Mouse (Mus musculus) limb, embryonic 12.5 days (tissue): Measurements from ENCODE around the gene Cebpb. TPM values are rescaled to one million over a fixed set of nuclear protein-coding genes. Genes with fewer than 3 reads are reported as not detected.

Experiments used
- ATAC-seq: fragments of 200-750 bp; cut with Nextera tagmentation; 2 replicates; pipeline ENCODE4 v1.8.0; 2017; ENCODE audit warnings: low read depth, moderate TSS enrichment; ENCODE audit not compliant: insufficient number of reproducible peaks, insufficient read depth, low FRiP score, low TSS enrichment
- H3K27ac ChIP-seq: fragments of 300-500 bp; sonication (generic); 2 replicates; pipeline ENCODE4 v1.5.1; 2016; ENCODE audit warnings: mild to moderate bottlenecking, moderate library complexity
- H3K27me3 ChIP-seq: fragments of 300-500 bp; sonication (generic); 2 replicates; pipeline ENCODE4 v1.6.1; 2016; ENCODE audit warnings: mild to moderate bottlenecking, moderate library complexity
- H3K36me3 ChIP-seq: fragments of 300-500 bp; sonication (generic); 2 replicates; pipeline ENCODE4 v1.6.1; 2016; ENCODE audit warnings: mild to moderate bottlenecking, moderate library complexity
- H3K4me1 ChIP-seq: fragments of 300-500 bp; sonication (generic); replicated peaks from 2 replicates; pipeline ENCODE4 v1.6.1; 2016
- H3K4me2 ChIP-seq: fragments of 300-500 bp; sonication (generic); 2 replicates; pipeline ENCODE4 v1.6.1; 2016; ENCODE audit warnings: mild to moderate bottlenecking, moderate library complexity
- H3K4me3 ChIP-seq: fragments of 300-500 bp; sonication (generic); replicated peaks from 2 replicates; pipeline ENCODE4 v1.5.1; 2016; ENCODE audit warnings: mild to moderate bottlenecking
- H3K9ac ChIP-seq: fragments of 300-500 bp; sonication (generic); replicated peaks from 2 replicates; pipeline ENCODE4 v1.6.1; 2016; ENCODE audit warnings: mild to moderate bottlenecking, moderate library complexity
- H3K9me3 ChIP-seq: fragments of 300-500 bp; sonication (generic); 2 replicates; pipeline ENCODE4 v1.6.1; 2016; ENCODE audit warnings: mild to moderate bottlenecking, moderate library complexity
- WGBS: fragments of 180-500 bp; shearing (Covaris S2); methylation state at CpG from one replicate; pipeline ENCODE4 v1.1.7; 2016; 5-methylcytosine and 5-hydroxymethylcytosine counted together
- microRNA-seq: library from miRNA; unstranded; fragments of <30 nt; microRNA quantifications from one replicate; pipeline ENCODE4, GENCODE M21; 2017
- polyA plus RNA-seq: library from polyadenylated mRNA; unstranded; fragments of >200 nt; fragmentation: Nextera tagmentation; extraction: Ambion mirVana; gene quantifications from 2 replicates; pipeline ENCODE4 v1.2.1, GENCODE M21; 2016

Cebpb gene
- polyA plus RNA-seq, 1 experiment from 2014 or later, result 4.0 TPM

- H3K4me1 ChIP-seq, result peaks cover 18% of the 10 kb centered on the region
- peaks cover 9% of the 10 kb centered on the region for H3K27me3 ChIP-seq
- no peak for ATAC-seq
- 89% methylated on average over 10 of the region's 10 CpGs for WGBS
- H3K27ac ChIP-seq, result no peak overlapping the region
- H3K9ac ChIP-seq, result no peak overlapping the region
- H3K4me3 ChIP-seq, result no peak overlapping the region
- H3K36me3 ChIP-seq, result no peaks in the 10 kb centered on the region
- no peak overlapping the region for H3K4me2 ChIP-seq
- no peaks in the 10 kb centered on the region for H3K9me3 ChIP-seq
Observed at GRCm38 (mm10) chr2:167725879-167726278, 37.2 kb downstream of the Cebpb start.

- 0 out of 2 replicates have a peak, but pooled peaks have one; percentile 39 for ATAC-seq
- Histone ChIP-seq H3K27ac (0 out of 2 replicates have a peak overlapping the region, but pooled peaks have one; percentile 17), H3K4me2 (no peak overlapping the region), H3K9ac (no peak overlapping the region; the same call in 1 of the 2 replicates), H3K27me3 (peaks cover 12% of the 10 kb centered on the region), H3K9me3 (no peaks in the 10 kb centered on the region), H3K4me1 (peaks cover 12% of the 10 kb centered on the region; the same call in 1 of the 2 replicates), H3K4me3 (no peak overlapping the region), H3K36me3 (no peaks in the 10 kb centered on the region)
- WGBS, result 71% methylated on average over 13 of the region's 13 CpGs
Observed at GRCm38 (mm10) chr2:167727161-167727560, 38.4 kb downstream of the Cebpb start.

- Histone ChIP-seq H3K4me3 (no peak overlapping the region), H3K27ac (no peak overlapping the region), H3K36me3 (no peaks in the 10 kb centered on the region), H3K9me3 (no peaks in the 10 kb centered on the region), H3K4me1 (peaks cover 8% of the 10 kb centered on the region; the same call in 1 of the 2 replicates), H3K27me3 (peaks cover 12% of the 10 kb centered on the region), H3K9ac (no peak overlapping the region), H3K4me2 (no peak overlapping the region)
- WGBS, result 69% methylated on average over 7 of the region's 7 CpGs
- ATAC-seq, result no peak
Observed at GRCm38 (mm10) chr2:167730036-167730435, 41.3 kb downstream of the Cebpb start.

- H3K27me3 ChIP-seq, result peaks cover 12% of the 10 kb centered on the region
- no peak overlapping the region for H3K9ac ChIP-seq
- H3K9me3 ChIP-seq, result no peaks in the 10 kb centered on the region
- no peak overlapping the region for H3K4me3 ChIP-seq
- H3K4me1 ChIP-seq, result peaks cover 8% of the 10 kb centered on the region; the same call in 1 of the 2 replicates
- no peak overlapping the region for H3K27ac ChIP-seq
- WGBS, result 57% methylated on average over 13 of the region's 13 CpGs
- no peak for ATAC-seq
- H3K36me3 ChIP-seq, result no peaks in the 10 kb centered on the region
- no peak overlapping the region for H3K4me2 ChIP-seq
Observed at GRCm38 (mm10) chr2:167731149-167731548, 42.4 kb downstream of the Cebpb start.

GRCm38 (mm10) chr2:167734861-167735260 lies 46.1 kb downstream of the Cebpb start:
- H3K4me3 ChIP-seq, result no peak overlapping the region
- 75% methylated on average over 10 of the region's 10 CpGs for WGBS
- H3K27ac ChIP-seq, result no peak overlapping the region
- H3K9ac ChIP-seq, result no peak overlapping the region
- no peaks in the 10 kb centered on the region for H3K9me3 ChIP-seq
- H3K36me3 ChIP-seq, result no peaks in the 10 kb centered on the region
- peaks cover 11% of the 10 kb centered on the region; the same call in 1 of the 2 replicates for H3K4me1 ChIP-seq
- no peak for ATAC-seq
- no peak overlapping the region for H3K4me2 ChIP-seq
- peaks cover 10% of the 10 kb centered on the region for H3K27me3 ChIP-seq

- no peak for ATAC-seq
- H3K27ac ChIP-seq, result peak overlapping the region; percentile 45; the same call in 1 of the 2 replicates
- 36% methylated on average over 6 of the region's 6 CpGs for whole genome bisulfite sequencing
Observed at GRCm38 (mm10) chr2:167739030-167739429, 50.3 kb downstream of the Cebpb start.

More at GRCm38 (mm10) chr2:167739030-167739429, 50.3 kb downstream of the Cebpb start:
- Histone ChIP-seq H3K9me3 (no peaks in the 10 kb centered on the region), H3K36me3 (no peaks in the 10 kb centered on the region), H3K4me1 (peaks cover 11% of the 10 kb centered on the region; the same call in 1 of the 2 replicates), H3K9ac (no peak overlapping the region), H3K4me3 (no peak overlapping the region), H3K4me2 (no peak overlapping the region), H3K27me3 (no peaks in the 10 kb centered on the region)

Small RNA genes lying within 50 kb of the gene (microRNA-seq; reads per million reads assigned to microRNA genes)
- not detected for gene Gm22355

Other genes starting within 250 kb of the Cebpb start
- gene Rnf114, start 196.3 kb upstream of the Cebpb start, polyA plus RNA-seq, result 99.2 and 101 TPM in 2 replicates
- 14.9 and 15.1 TPM in 2 replicates for gene Spata2, start 196.0 kb upstream of the Cebpb start, polyA plus RNA-seq
- 69.0 and 82.0 TPM in 2 replicates for gene Snai1, start 150.7 kb upstream of the Cebpb start, polyA plus RNA-seq
- gene Ube2v1, start 56.8 kb upstream of the Cebpb start, polyA plus RNA-seq, result 264 and 267 TPM in 2 replicates
- 7.5 and 11.9 TPM in 2 replicates for gene Gm20431, start 27.4 kb upstream of the Cebpb start, polyA plus RNA-seq
- 39.3 and 40.8 TPM in 2 replicates for gene Tmem189, start 907 bp downstream of the Cebpb start, polyA plus RNA-seq
- gene Ptpn1, start 243.1 kb downstream of the Cebpb start, polyA plus RNA-seq, result 51.7 and 60.1 TPM in 2 replicates